Mouse (Mus musculus) midbrain, embryonic 10.5 days (tissue): ENCODE data around the gene Mmp25. TPM values are rescaled to one million over a fixed set of nuclear protein-coding genes. Genes with fewer than 3 reads are reported as not detected.

Source experiments
- DNase-seq: peaks from one replicate; pipeline ENCODE4 v3.0.0-alpha.2; 2017; ENCODE audit warnings: low spot score
- H3K27ac ChIP-seq: fragments of 300-500 bp; sonication (generic); replicated peaks from 2 replicates; pipeline ENCODE4 v1.5.1; 2016; ENCODE audit warnings: mild to moderate bottlenecking
- H3K27me3 ChIP-seq: fragments of 300-500 bp; sonication (generic); 2 replicates; pipeline ENCODE4 v1.6.1; 2016; ENCODE audit warnings: low read depth, mild to moderate bottlenecking; ENCODE audit not compliant: poor library complexity, severe bottlenecking
- H3K36me3 ChIP-seq: fragments of 300-500 bp; sonication (generic); 2 replicates; pipeline ENCODE4 v1.6.1; 2016; ENCODE audit warnings: mild to moderate bottlenecking, moderate library complexity
- H3K4me1 ChIP-seq: fragments of 300-500 bp; sonication (generic); 2 replicates; pipeline ENCODE4 v1.6.1; 2016
- H3K4me3 ChIP-seq: fragments of 300-500 bp; sonication (generic); 2 replicates; pipeline ENCODE4 v1.5.1; 2016; ENCODE audit warnings: mild to moderate bottlenecking, moderate library complexity
- H3K9me3 ChIP-seq: fragments of 300-500 bp; sonication (generic); replicated peaks from 2 replicates; pipeline ENCODE4 v1.6.1; 2016; ENCODE audit warnings: mild to moderate bottlenecking
- WGBS: fragments of 180-500 bp; shearing (Covaris S2); methylation state at CpG from one replicate; pipeline ENCODE4 v1.1.7; 2016; 5-methylcytosine and 5-hydroxymethylcytosine counted together
- polyA plus RNA-seq: library from polyadenylated mRNA; unstranded; fragments of >200 nt; fragmentation: Nextera tagmentation; extraction: Ambion mirVana; gene quantifications from 2 replicates; pipeline ENCODE4 v1.2.1, GENCODE M21; 2016

The Mmp25 gene
- polyA plus RNA-seq: 0.89 and 1.1 TPM in 2 replicates

DNA sequence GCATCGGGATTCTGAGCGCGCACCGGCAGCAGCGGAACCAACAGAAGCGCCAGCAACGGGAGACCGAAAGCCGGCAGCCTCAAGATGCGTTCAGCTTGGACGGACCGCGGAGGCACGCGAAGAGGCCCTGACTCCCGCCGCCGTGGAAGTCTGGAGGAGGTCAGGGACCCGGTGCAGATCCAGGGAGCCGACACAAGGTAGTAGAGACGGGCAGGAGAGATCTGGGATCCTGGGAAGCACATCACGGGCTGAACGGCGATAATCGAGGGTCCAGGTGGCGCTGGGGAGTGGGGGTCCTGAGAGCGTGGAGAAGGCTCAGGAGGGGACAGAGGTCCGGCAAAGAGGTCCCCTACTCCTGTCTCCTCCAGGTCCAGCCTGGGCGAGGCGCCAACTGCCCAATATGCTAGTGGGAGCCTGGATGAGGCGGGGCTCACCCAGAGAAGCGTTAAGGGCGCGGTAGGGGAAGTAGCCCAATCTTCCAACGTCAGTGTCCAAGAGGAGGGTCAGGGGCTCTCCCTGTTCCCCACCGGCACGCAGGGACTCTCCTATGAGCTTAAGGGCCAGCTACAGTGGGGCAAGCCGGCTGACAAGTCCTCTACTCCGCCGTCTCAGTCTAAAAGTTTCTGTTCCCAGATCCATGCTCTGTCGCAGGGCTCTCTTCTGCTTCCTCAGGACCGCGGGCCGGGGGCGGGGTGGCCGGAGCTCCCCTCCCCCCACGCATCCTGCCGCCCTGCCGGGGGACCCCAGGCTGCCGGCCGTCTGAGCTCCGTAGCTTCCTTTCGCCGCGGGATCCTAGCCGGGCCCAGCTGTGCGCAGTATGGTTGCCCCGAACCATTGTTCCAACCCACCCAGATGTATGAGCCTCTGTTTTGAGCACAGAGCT, at the start of gene Mmp25:
Gene Mmp25, minus strand, starts transcription at position 665 of the 883 bp plus-strand sequence.
- Histone ChIP-seq H3K36me3 (no peaks in the 10 kb centered on the region), H3K4me3 (peak within 1 kb of the TSS; percentile 55), H3K4me1 (peaks cover 12% of the 10 kb centered on the region), H3K27ac (peak within 1 kb of the TSS; percentile 64), H3K27me3 (peaks cover 44% of the 10 kb centered on the region), H3K9me3 (peaks cover 8% of the 10 kb centered on the region; the same call in 1 of the 2 replicates)
- under 1% methylated on average over 58 of the region's 58 CpGs for WGBS
- DNase-seq: peak; percentile 51

DNA sequence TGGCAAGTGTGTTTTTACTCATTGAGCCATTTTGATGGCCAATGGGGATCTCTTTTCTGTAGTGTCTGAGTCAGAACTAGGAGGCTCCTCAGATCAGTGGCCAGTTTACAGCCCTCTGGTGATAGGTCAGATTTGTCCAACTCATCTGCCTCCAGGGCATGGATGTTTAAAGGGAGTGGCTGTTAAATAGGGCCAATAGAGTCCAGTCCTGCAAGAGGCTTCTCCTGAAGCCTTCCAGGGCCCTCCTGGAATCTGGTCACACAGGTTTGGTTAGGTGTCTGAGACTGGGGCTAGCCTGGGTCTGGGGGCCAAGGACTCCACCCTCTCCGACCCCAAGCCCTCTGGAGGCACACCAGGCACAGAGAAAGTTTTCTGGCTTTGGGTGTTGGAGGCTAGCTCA, 49.4 kb upstream of the Mmp25 start:
- H3K36me3 ChIP-seq: no peaks in the 10 kb centered on the region
- DNase-seq: no peak
- no peak overlapping the region for H3K4me3 ChIP-seq
- peaks cover 33% of the 10 kb centered on the region for H3K27me3 ChIP-seq
- 69% methylated on average over 1 of the region's 1 CpGs for WGBS
- peaks cover 11% of the 10 kb centered on the region for H3K4me1 ChIP-seq
- no peaks in the 10 kb centered on the region for H3K9me3 ChIP-seq
- no peak overlapping the region for H3K27ac ChIP-seq

DNA sequence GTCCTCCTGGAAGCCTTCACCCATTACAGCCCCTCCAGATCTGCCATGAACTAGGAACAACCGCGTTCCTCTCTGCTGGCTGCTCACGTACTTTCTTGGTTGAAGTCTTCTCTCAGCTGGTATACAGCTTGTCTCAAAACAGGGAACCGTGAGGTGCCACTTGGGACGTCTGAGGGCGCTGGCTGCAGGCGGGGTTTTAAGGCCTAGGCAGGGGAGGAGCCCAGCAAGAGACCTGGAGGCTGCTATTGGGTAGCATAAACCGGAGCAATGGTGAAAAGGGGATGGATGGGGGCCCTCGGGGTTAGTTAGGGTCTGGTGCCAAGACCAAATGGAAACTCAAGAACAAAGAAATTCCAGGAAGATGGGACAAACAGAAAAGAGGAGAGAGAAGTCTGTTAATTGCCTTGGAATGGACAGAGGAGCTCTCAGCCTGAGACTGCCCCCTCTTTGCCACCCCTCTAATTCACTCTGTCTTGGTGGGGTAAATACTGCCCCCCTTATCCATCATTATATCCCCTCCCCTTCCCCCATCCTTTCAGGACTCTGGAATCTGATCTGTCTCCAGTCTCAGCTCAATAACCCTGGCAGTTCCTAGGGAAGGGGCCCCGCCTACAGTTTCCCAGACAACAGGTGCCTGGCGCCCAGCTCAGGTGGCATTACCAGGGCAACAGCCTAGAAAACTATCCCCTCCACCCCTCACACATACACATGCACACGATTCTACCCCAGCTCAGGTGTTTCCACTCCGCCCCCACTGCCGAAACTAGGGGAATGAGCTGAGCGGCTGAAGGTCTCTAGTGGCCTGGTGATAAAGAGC, 39.0 kb upstream of the Mmp25 start, which contains the start of gene Cldn9:
Gene Cldn9, minus strand, starts transcription at position 171 of the 817 bp plus-strand sequence.
- 13% methylated on average over 15 of the region's 15 CpGs for WGBS
- peaks cover 34% of the 10 kb centered on the region for H3K4me1 ChIP-seq
- H3K4me3 ChIP-seq: peak within 1 kb of the TSS; percentile 26
- H3K27me3 ChIP-seq: peaks cover 64% of the 10 kb centered on the region
- peak within 1 kb of the TSS; percentile 38; the same call in 1 of the 2 replicates for H3K27ac ChIP-seq
- no peaks in the 10 kb centered on the region for H3K9me3 ChIP-seq
- no peaks in the 10 kb centered on the region for H3K36me3 ChIP-seq
- no peak for DNase-seq

DNA sequence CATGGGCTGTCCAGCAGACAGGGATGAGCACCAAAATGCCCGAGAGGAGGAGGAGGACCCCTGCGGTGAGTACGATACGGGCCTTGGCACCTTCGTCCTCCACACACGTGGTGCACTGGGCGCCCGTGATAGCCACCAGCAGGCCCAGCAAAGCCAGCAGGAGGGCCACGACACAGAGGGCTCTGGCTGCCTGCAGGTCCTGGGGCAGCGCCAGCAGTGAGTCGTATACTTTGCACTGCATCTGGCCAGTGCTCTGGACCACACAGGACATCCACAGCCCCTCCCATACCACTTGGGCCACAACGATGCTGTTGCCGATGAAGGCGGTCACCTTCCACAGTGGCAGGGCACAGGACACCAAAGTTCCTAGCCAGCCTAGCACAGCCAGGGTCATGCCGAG, 38.1 kb upstream of the Mmp25 start:
- no peaks in the 10 kb centered on the region for H3K9me3 ChIP-seq
- H3K27ac ChIP-seq: 0 out of 2 replicates have a peak overlapping the region, but pooled peaks have one; percentile 28
- 17% methylated on average over 15 of the region's 15 CpGs for WGBS
- H3K4me1 ChIP-seq: peaks cover 35% of the 10 kb centered on the region
- no peaks in the 10 kb centered on the region for H3K36me3 ChIP-seq
- DNase-seq: no peak
- H3K4me3 ChIP-seq: peak overlapping the region; percentile 26; the same call in 1 of the 2 replicates
- H3K27me3 ChIP-seq: peaks cover 72% of the 10 kb centered on the region

DNA sequence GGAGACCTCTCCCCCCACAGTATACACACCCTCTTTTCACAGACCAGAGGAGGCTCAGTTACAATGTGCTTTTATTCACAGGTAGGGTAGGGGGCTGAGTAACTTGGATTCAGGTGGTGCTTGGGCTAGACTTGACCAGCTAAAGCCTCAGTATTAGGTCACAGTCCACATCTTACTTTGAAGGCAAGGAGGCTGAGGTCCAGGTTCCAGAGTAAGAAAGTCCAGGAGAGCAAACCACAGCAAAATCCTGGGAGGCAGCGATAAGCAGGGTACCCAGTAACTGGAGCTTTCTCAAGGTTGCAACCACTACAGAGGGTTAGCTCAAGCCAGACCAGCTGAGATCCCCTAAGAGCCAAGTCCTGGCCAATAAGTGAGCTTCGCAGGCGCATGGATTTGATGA, 37.5 kb upstream of the Mmp25 start:
- Histone ChIP-seq H3K9me3 (no peaks in the 10 kb centered on the region), H3K4me1 (peaks cover 38% of the 10 kb centered on the region), H3K4me3 (no peak overlapping the region), H3K27me3 (peaks cover 79% of the 10 kb centered on the region), H3K36me3 (no peaks in the 10 kb centered on the region), H3K27ac (no peak overlapping the region)
- DNase-seq: no peak
- 73% methylated on average over 3 of the region's 3 CpGs for WGBS

DNA sequence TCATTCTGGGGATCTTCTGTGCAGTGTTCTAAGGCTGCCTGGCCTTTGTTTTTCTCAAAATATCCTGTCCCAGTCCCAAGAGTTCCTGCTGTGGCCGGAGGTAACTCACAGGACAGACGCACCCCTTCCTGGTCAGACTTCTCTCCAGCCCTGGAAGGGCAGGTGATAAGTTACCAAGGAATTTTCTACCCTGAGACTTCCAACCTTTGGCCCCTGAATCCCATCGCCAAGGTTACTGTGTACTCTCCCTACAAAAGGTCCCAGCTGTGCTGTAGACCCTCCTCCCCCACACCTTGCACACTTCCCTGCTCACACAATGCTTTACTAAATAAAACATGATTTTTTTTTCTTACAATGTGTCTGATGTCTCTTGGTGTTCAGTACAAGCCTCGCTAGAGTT, 37.0 kb upstream of the Mmp25 start:
- Histone ChIP-seq H3K27me3 (peaks cover 82% of the 10 kb centered on the region), H3K36me3 (no peaks in the 10 kb centered on the region), H3K27ac (no peak overlapping the region), H3K4me3 (no peak overlapping the region), H3K4me1 (peaks cover 42% of the 10 kb centered on the region), H3K9me3 (no peaks in the 10 kb centered on the region)
- no peak for DNase-seq
- WGBS: 71% methylated on average over 4 of the region's 4 CpGs

DNA sequence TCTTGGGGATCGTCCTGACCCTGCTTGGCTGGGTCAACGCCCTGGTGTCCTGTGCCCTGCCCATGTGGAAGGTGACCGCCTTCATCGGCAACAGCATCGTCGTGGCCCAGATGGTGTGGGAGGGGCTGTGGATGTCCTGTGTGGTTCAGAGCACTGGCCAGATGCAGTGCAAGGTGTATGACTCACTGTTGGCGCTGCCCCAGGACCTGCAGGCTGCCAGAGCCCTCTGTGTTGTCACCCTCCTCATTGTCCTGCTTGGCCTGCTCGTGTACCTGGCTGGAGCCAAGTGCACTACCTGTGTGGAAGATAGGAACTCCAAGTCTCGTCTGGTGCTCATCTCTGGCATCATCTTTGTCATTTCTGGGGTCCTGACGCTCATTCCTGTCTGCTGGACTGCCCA, 36.0 kb upstream of the Mmp25 start:
- no peaks in the 10 kb centered on the region for H3K9me3 ChIP-seq
- 81% methylated on average over 10 of the region's 10 CpGs for WGBS
- H3K4me1 ChIP-seq: peaks cover 52% of the 10 kb centered on the region
- no peak overlapping the region for H3K4me3 ChIP-seq
- peaks cover 92% of the 10 kb centered on the region for H3K27me3 ChIP-seq
- H3K36me3 ChIP-seq: no peaks in the 10 kb centered on the region
- no peak for DNase-seq
- no peak overlapping the region for H3K27ac ChIP-seq

DNA sequence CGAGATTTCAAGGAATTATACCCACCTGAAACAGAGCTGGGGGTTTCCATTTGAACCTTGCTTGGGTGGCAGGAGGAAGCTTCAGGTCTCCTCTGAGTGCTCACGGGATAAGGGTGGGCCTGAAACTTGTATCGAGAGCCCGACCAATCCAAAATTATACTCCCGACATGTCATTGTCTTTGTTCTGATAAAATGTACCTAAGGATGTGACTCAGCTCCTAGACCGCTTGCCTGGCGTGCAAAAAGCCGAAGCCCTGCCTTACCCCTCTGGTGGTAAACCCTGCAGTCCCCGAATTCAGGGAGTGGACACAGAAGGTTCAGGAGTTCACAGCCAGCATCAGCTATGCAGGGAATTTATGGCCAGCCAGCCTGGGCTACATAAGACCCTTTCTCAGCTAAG, 35.3 kb upstream of the Mmp25 start:
- Histone ChIP-seq H3K4me1 (peaks cover 60% of the 10 kb centered on the region), H3K27me3 (peaks cover 98% of the 10 kb centered on the region), H3K9me3 (no peaks in the 10 kb centered on the region), H3K27ac (no peak overlapping the region), H3K4me3 (no peak overlapping the region), H3K36me3 (no peaks in the 10 kb centered on the region)
- 75% methylated on average over 9 of the region's 9 CpGs for WGBS
- no peak for DNase-seq

DNA sequence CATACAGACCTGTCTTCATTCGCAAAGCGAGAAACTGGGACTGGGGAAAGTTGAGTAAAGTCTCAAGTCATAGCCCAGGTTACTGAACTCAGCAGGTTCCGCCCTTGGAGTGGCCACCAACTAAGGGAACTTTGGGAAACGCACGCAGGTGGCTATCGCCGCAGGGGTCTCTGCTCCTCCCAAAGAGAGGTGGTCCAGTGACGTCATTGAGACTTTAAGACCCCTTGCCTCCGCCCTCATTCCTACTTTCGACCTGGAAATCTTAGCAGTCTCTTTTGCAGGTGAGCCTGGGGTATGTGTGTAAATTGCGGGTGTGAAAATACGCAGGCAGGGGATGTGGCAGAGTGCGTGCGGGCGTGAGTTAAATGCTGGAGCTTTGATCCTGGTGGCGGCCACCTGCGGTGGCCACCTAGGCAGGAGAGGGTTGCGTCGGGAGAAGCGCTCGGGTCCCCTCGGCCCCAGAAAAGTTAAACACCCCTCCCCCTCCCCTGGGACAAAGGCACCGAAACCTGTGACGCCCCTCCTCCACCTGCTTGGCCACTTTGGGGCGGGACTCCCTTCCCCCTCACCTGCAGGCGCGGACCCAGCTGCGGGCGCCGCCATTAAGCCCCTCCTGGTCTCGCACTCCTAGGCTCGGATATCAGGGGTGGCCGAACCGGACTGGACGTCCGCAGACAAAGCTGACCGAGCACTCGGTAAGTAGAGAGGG, 34.2 kb upstream of the Mmp25 start, which contains the start of gene Cldn6:
Gene Cldn6, plus strand, starts transcription at position 123 of the 709 bp plus-strand sequence.
- Histone ChIP-seq H3K27me3 (peaks cover 98% of the 10 kb centered on the region), H3K4me3 (peak within 1 kb of the TSS; percentile 44), H3K27ac (no peak within 1 kb of the TSS), H3K36me3 (no peaks in the 10 kb centered on the region), H3K4me1 (peaks cover 65% of the 10 kb centered on the region), H3K9me3 (no peaks in the 10 kb centered on the region)
- DNase-seq: no peak
- WGBS: 1% methylated on average over 38 of the region's 38 CpGs

DNA sequence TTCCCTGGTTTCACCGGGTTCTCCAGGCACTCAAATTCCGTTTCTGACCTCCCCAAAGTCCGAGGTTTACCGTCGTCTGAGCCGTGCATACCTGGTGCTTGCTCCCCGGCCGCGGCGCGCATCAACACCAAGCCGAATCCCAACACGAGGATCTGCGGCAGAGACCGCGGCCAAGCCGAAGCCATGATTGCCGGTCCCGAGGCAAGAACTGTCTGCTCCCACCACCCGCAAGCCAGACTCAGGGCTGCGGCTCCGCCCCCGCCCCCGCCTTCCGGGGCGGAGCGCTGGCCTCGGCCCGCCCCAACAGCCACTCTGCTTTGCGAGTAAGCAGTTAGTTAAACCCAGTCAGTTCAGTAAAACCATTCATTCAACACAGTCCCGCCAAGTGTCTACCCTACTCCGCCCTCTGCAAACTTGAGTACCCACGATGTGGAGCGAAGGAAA, 32.2 kb upstream of the Mmp25 start, which contains the start of gene Tnfrsf12a:
Gene Tnfrsf12a, minus strand, starts transcription at position 233 of the 444 bp plus-strand sequence.
- H3K4me3 ChIP-seq: peak within 1 kb of the TSS; percentile 67

DNA sequence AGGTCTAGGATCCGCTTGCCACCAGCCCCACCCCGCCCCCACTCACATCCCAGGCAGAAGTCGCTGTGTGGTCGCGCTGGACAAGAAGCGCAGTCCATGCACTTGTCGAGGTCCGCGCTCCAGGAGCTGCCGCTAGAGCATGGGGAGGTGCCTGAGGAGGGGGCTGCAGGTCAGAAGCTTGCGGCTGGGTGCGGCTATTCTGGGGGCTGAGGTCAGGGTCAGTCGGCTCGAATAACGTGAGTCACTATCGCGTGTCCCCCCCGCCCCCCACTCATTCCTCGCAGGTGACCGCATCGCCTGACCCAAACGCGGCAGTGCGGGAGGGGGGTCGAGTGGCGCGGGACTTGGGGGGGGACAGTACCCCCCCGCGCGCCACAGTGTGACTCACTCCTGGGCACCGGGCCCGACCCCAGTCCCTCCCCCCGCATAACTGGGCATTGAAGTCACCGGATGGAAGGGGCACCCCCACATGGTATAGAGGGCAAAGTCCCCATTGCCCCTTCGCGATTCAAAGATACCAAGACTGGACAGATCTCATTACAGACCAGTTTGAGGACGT, 31.5 kb upstream of the Mmp25 start:
- under 1% methylated on average over 37 of the region's 37 CpGs for WGBS
- Histone ChIP-seq H3K4me1 (peaks cover 68% of the 10 kb centered on the region), H3K36me3 (no peaks in the 10 kb centered on the region), H3K9me3 (no peaks in the 10 kb centered on the region), H3K4me3 (peak overlapping the region; percentile 67), H3K27me3 (peaks cover 75% of the 10 kb centered on the region), H3K27ac (peak overlapping the region; percentile 59)
- DNase-seq: peak; percentile 51

More for the DNA sequence above, 32.2 kb upstream of the Mmp25 start, which contains the start of gene Tnfrsf12a:
- H3K4me1 ChIP-seq: peaks cover 63% of the 10 kb centered on the region
- WGBS: under 1% methylated on average over 34 of the region's 34 CpGs
- H3K27ac ChIP-seq: peak within 1 kb of the TSS; percentile 59
- peaks cover 82% of the 10 kb centered on the region for H3K27me3 ChIP-seq
- no peaks in the 10 kb centered on the region for H3K9me3 ChIP-seq
- DNase-seq: peak; percentile 84
- no peaks in the 10 kb centered on the region for H3K36me3 ChIP-seq
